Mouse (Mus musculus): ENCODE measurements around the gene Psmb4. TPM values are rescaled to one million over a fixed set of nuclear protein-coding genes. Genes with fewer than 3 reads are reported as not detected.

Psmb4 gene
- polyA plus RNA-seq, 1 experiment from 2014 or later: 249 TPM

- peaks cover 37% of the 10 kb centered on the region; the same call in 1 of the 2 replicates for H3K36me3 ChIP-seq (ENCODE audit: insufficient read depth, low read length)
- ATAC-seq (no peak), DNase-seq (ENCODE audit: low spot score) (no peak)
- no peak overlapping the region for H3K9ac ChIP-seq (replicated peaks; ENCODE audit: low read depth)
- TF ChIP-seq CTCF (IDR thresholded peaks at IDR 0.05) (no peak), EP300 (IDR thresholded peaks at IDR 0.05) (no peak)
- no peak overlapping the region for H3K4me3 ChIP-seq (ENCODE audit: low read depth, low read length)
- no peak overlapping the region for H3K4me2 ChIP-seq (replicated peaks; ENCODE audit: low read depth, low read length)
- H3K9me3 ChIP-seq (ENCODE audit: low read length): no peaks in the 10 kb centered on the region
- H3K4me1 ChIP-seq (ENCODE audit: insufficient read depth, low read depth, low read length): no peaks in the 10 kb centered on the region
- 95% methylated on average over 3 of the region's 3 CpGs for WGBS
- no peak overlapping the region for H3K27ac ChIP-seq (ENCODE audit: low read length)
- H3K27me3 ChIP-seq (replicated peaks; ENCODE audit: insufficient read depth, low read length): no peaks in the 10 kb centered on the region
These were observed 17.8 kb downstream of the Psmb4 start for GRCm38 (mm10) chr3:94869011-94869410.

- Histone ChIP-seq H3K9ac (replicated peaks; ENCODE audit: low read depth) (no peak overlapping the region), H3K27ac (ENCODE audit: low read length) (no peak overlapping the region), H3K4me1 (ENCODE audit: insufficient read depth, low read depth, low read length) (no peaks in the 10 kb centered on the region), H3K9me3 (ENCODE audit: low read length) (no peaks in the 10 kb centered on the region), H3K4me3 (ENCODE audit: low read depth, low read length) (no peak overlapping the region), H3K4me2 (replicated peaks; ENCODE audit: low read depth, low read length) (no peak overlapping the region), H3K27me3 (replicated peaks; ENCODE audit: insufficient read depth, low read length) (no peaks in the 10 kb centered on the region), H3K36me3 (ENCODE audit: insufficient read depth, low read length) (peaks cover 30% of the 10 kb centered on the region; the same call in 1 of the 2 replicates)
- ATAC-seq (no peak), DNase-seq (ENCODE audit: low spot score) (no peak)
- WGBS: 72% methylated on average over 2 of the region's 2 CpGs
- TF ChIP-seq EP300 (IDR thresholded peaks at IDR 0.05) (no peak), CTCF (IDR thresholded peaks at IDR 0.05) (no peak)
These were observed 27.3 kb downstream of the Psmb4 start for GRCm38 (mm10) chr3:94859471-94859870.

GRCm38 (mm10) chr3:94852215-94852614 lies 34.5 kb downstream of the Psmb4 start:
- no peak overlapping the region for H3K27ac ChIP-seq (ENCODE audit: low read length)
- H3K36me3 ChIP-seq (ENCODE audit: insufficient read depth, low read length): peaks cover 7% of the 10 kb centered on the region; the same call in 1 of the 2 replicates
- no peak overlapping the region for H3K4me2 ChIP-seq (replicated peaks; ENCODE audit: low read depth, low read length)
- 0 out of 2 replicates have a peak, but pooled peaks have one; percentile 21 for ATAC-seq
- peaks cover 4% of the 10 kb centered on the region; the same call in 1 of the 2 replicates for H3K4me1 ChIP-seq (ENCODE audit: insufficient read depth, low read depth, low read length)
- no peak for DNase-seq (ENCODE audit: low spot score)
- no peaks in the 10 kb centered on the region for H3K27me3 ChIP-seq (replicated peaks; ENCODE audit: insufficient read depth, low read length)
- H3K4me3 ChIP-seq (ENCODE audit: low read depth, low read length): no peak overlapping the region
- 66% methylated on average over 3 of the region's 3 CpGs for WGBS
- H3K9me3 ChIP-seq (ENCODE audit: low read length): no peaks in the 10 kb centered on the region
- TF ChIP-seq CTCF (IDR thresholded peaks at IDR 0.05): no peak
- no peak for TF ChIP-seq EP300 (IDR thresholded peaks at IDR 0.05)
- H3K9ac ChIP-seq (replicated peaks; ENCODE audit: low read depth): no peak overlapping the region

GRCm38 (mm10) chr3:94851731-94852130 lies 35.0 kb downstream of the Psmb4 start:
- 29% methylated on average over 3 of the region's 3 CpGs for WGBS
- Histone ChIP-seq H3K4me3 (ENCODE audit: low read depth, low read length) (no peak overlapping the region), H3K4me1 (ENCODE audit: insufficient read depth, low read depth, low read length) (peaks cover 4% of the 10 kb centered on the region; the same call in 1 of the 2 replicates), H3K9me3 (ENCODE audit: low read length) (no peaks in the 10 kb centered on the region), H3K27ac (ENCODE audit: low read length) (no peak overlapping the region), H3K9ac (replicated peaks; ENCODE audit: low read depth) (no peak overlapping the region), H3K36me3 (ENCODE audit: insufficient read depth, low read length) (peaks cover 7% of the 10 kb centered on the region; the same call in 1 of the 2 replicates), H3K27me3 (replicated peaks; ENCODE audit: insufficient read depth, low read length) (no peaks in the 10 kb centered on the region), H3K4me2 (replicated peaks; ENCODE audit: low read depth, low read length) (no peak overlapping the region)
- peak; percentile 43 for DNase-seq (ENCODE audit: low spot score)
- ATAC-seq: no peak
- no peak for TF ChIP-seq EP300 (IDR thresholded peaks at IDR 0.05)
- TF ChIP-seq CTCF (IDR thresholded peaks at IDR 0.05): no peak

GRCm38 (mm10) chr3:94849338-94849737 lies 37.4 kb downstream of the Psmb4 start:
- no peaks in the 10 kb centered on the region for H3K27me3 ChIP-seq (replicated peaks; ENCODE audit: insufficient read depth, low read length)
- H3K4me2 ChIP-seq (replicated peaks; ENCODE audit: low read depth, low read length): no peak overlapping the region
- H3K36me3 ChIP-seq (ENCODE audit: insufficient read depth, low read length): no peaks in the 10 kb centered on the region
- no peak for TF ChIP-seq EP300 (IDR thresholded peaks at IDR 0.05)
- peak; percentile 79 for TF ChIP-seq CTCF (IDR thresholded peaks at IDR 0.05)
- ATAC-seq (peak; percentile 58), DNase-seq (ENCODE audit: low spot score) (peak; percentile 78)
- H3K27ac ChIP-seq (ENCODE audit: low read length): no peak overlapping the region
- H3K9ac ChIP-seq (replicated peaks; ENCODE audit: low read depth): no peak overlapping the region
- WGBS: 9% methylated on average over 1 of the region's 1 CpGs
- H3K9me3 ChIP-seq (ENCODE audit: low read length): no peaks in the 10 kb centered on the region
- no peak overlapping the region for H3K4me3 ChIP-seq (ENCODE audit: low read depth, low read length)
- H3K4me1 ChIP-seq (ENCODE audit: insufficient read depth, low read depth, low read length): peaks cover 4% of the 10 kb centered on the region; the same call in 1 of the 2 replicates

- WGBS: 81% methylated on average over 2 of the region's 2 CpGs
- Histone ChIP-seq H3K4me2 (replicated peaks; ENCODE audit: low read depth, low read length) (no peak overlapping the region), H3K4me1 (ENCODE audit: insufficient read depth, low read depth, low read length) (peaks cover 4% of the 10 kb centered on the region; the same call in 1 of the 2 replicates), H3K9ac (replicated peaks; ENCODE audit: low read depth) (no peak overlapping the region), H3K36me3 (ENCODE audit: insufficient read depth, low read length) (no peaks in the 10 kb centered on the region), H3K27me3 (replicated peaks; ENCODE audit: insufficient read depth, low read length) (no peaks in the 10 kb centered on the region), H3K9me3 (ENCODE audit: low read length) (no peaks in the 10 kb centered on the region), H3K4me3 (ENCODE audit: low read depth, low read length) (no peak overlapping the region), H3K27ac (ENCODE audit: low read length) (no peak overlapping the region)
- no peak for ATAC-seq
- TF ChIP-seq CTCF (IDR thresholded peaks at IDR 0.05) (no peak), EP300 (IDR thresholded peaks at IDR 0.05) (no peak)
- DNase-seq (ENCODE audit: low spot score): no peak
These were observed 39.4 kb downstream of the Psmb4 start for GRCm38 (mm10) chr3:94847382-94847781.
